Mouse (Mus musculus) neural tube, embryonic 15.5 days (tissue): Measurements from ENCODE around the gene Ninl. TPM values are rescaled to one million over a fixed set of nuclear protein-coding genes. Genes with fewer than 3 reads are reported as not detected.
"Not testable (repeated sequence)": the region's sequence is repeated elsewhere in the genome, so short reads cannot be mapped to it uniquely, and the experiment has no call there.

ENCODE experiments used
- ATAC-seq: fragments of 200-750 bp; cut with Nextera tagmentation; 2 replicates; pipeline ENCODE4 v1.8.0; 2017; ENCODE audit warnings: mild to moderate bottlenecking, moderate TSS enrichment, moderate library complexity; ENCODE audit not compliant: low FRiP score
- H3K27ac ChIP-seq: fragments of 300-500 bp; sonication (generic); replicated peaks from 2 replicates; pipeline ENCODE4 v1.5.1; 2015; ENCODE audit warnings: mild to moderate bottlenecking, inconsistent platforms
- H3K27me3 ChIP-seq: fragments of 300-500 bp; sonication (generic); replicated peaks from 2 replicates; pipeline ENCODE4 v1.6.1; 2015; ENCODE audit warnings: inconsistent platforms
- H3K36me3 ChIP-seq: fragments of 300-500 bp; sonication (generic); 2 replicates; pipeline ENCODE4 v1.6.1; 2015; ENCODE audit warnings: inconsistent platforms
- H3K4me1 ChIP-seq: fragments of 300-500 bp; sonication (generic); 2 replicates; pipeline ENCODE4 v1.6.1; 2015; ENCODE audit warnings: inconsistent platforms
- H3K4me2 ChIP-seq: fragments of 300-500 bp; sonication (generic); 2 replicates; pipeline ENCODE4 v1.6.1; 2015; ENCODE audit warnings: inconsistent platforms, mild to moderate bottlenecking, moderate library complexity
- H3K4me3 ChIP-seq: fragments of 300-500 bp; sonication (generic); replicated peaks from 2 replicates; pipeline ENCODE4 v1.5.1; 2015; ENCODE audit warnings: mild to moderate bottlenecking, inconsistent platforms
- H3K9ac ChIP-seq: fragments of 300-500 bp; sonication (generic); replicated peaks from 2 replicates; pipeline ENCODE4 v1.6.1; 2015; ENCODE audit warnings: mild to moderate bottlenecking, inconsistent platforms
- H3K9me3 ChIP-seq: fragments of 300-500 bp; sonication (generic); replicated peaks from 2 replicates; pipeline ENCODE4 v1.6.1; 2016; ENCODE audit warnings: inconsistent platforms
- WGBS: fragments of 180-500 bp; shearing (Covaris S2); methylation state at CpG from one replicate; pipeline ENCODE4 v1.1.7; 2015; ENCODE audit warnings: mixed read lengths; 5-methylcytosine and 5-hydroxymethylcytosine counted together
- polyA plus RNA-seq: library from polyadenylated mRNA; unstranded; fragments of >200 nt; fragmentation: Nextera tagmentation; extraction: Ambion mirVana; gene quantifications from 2 replicates; pipeline ENCODE4 v1.2.1, GENCODE M21; 2015

Gene Ninl
- polyA plus RNA-seq, 1 experiment from 2014 or later: 2.9 TPM

DNA sequence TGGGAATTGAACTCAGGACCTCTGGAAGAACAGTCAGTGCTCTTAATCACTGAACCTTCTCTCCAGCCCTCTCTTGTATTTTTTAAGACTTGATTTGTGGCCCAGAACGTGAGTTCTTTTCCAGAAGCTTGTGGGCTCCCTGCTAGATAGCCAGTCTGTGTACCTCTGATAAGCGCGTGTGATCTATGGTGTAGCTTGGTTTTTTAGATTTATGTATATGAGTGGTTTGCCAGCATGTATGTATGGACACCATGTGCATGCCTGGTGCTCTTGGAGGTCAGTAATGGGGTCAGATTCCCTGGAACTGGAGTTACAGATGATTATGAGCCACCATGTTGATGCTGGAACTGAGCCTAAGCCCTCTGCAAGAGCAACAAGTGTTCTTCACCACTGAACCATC, 118.6 kb downstream of the Ninl start:
- ATAC-seq: no peak

DNA sequence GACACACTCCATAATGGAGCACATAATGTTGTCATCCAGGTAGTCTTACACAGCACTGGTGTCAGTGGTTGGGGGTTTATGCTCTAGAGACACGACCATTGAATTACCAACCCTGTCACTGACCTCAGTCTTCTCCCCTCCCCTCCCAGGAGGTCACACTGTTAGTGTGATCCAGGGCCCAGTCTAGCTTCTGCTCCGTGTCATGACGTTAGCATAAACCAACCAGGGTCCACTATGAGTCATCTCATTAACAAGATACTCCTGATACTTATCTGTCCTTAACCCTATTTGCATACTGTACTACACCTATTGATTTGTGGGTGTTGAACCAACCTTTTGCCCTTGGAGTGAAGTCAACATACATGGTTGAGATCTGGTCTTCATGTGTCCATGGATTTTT, 120.5 kb downstream of the Ninl start:
- Histone ChIP-seq H3K9me3 (no peaks in the 10 kb centered on the region), H3K36me3 (peaks cover 6% of the 10 kb centered on the region; the same call in 1 of the 2 replicates), H3K27ac (no peak overlapping the region), H3K4me1 (no peaks in the 10 kb centered on the region), H3K9ac (no peak overlapping the region), H3K4me3 (no peak overlapping the region), H3K27me3 (no peaks in the 10 kb centered on the region), H3K4me2 (no peak overlapping the region)
- no peak for ATAC-seq
- 97% methylated on average over 3 of the region's 3 CpGs for WGBS

More for the DNA sequence above, 118.6 kb downstream of the Ninl start:
- Histone ChIP-seq H3K27ac (no peak overlapping the region), H3K36me3 (peaks cover 6% of the 10 kb centered on the region; the same call in 1 of the 2 replicates), H3K27me3 (no peaks in the 10 kb centered on the region), H3K4me2 (no peak overlapping the region), H3K4me3 (no peak overlapping the region), H3K9ac (no peak overlapping the region), H3K4me1 (no peaks in the 10 kb centered on the region), H3K9me3 (no peaks in the 10 kb centered on the region)
- WGBS: 91% methylated on average over 3 of the region's 3 CpGs

DNA sequence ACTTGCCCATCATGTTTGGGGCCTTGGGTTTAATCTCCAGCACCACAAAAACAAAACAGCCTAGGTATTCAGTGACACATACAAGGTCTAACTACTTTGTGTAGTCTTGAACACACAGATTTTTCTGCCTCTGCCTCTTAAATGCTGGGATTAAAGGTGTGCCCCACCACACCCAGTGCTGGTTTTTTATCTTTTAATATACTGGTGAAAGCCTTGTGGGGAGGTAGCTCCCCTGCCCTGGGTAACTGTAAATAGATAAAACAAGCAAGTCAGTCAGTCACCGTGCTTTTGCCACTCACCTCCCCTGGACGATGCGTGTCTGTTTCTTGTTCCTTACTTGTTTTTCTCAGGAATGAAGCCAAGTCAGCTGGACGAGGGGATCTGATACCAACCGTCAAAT, 123.4 kb downstream of the Ninl start:
- no peaks in the 10 kb centered on the region for H3K9me3 ChIP-seq
- no peak overlapping the region for H3K4me3 ChIP-seq
- H3K27ac ChIP-seq: no peak overlapping the region
- H3K4me2 ChIP-seq: no peak overlapping the region
- no peaks in the 10 kb centered on the region for H3K4me1 ChIP-seq
- H3K27me3 ChIP-seq: no peaks in the 10 kb centered on the region
- 92% methylated on average over 5 of the region's 5 CpGs for WGBS
- ATAC-seq: no peak
- H3K9ac ChIP-seq: no peak overlapping the region
- peaks cover 6% of the 10 kb centered on the region; the same call in 1 of the 2 replicates for H3K36me3 ChIP-seq

DNA sequence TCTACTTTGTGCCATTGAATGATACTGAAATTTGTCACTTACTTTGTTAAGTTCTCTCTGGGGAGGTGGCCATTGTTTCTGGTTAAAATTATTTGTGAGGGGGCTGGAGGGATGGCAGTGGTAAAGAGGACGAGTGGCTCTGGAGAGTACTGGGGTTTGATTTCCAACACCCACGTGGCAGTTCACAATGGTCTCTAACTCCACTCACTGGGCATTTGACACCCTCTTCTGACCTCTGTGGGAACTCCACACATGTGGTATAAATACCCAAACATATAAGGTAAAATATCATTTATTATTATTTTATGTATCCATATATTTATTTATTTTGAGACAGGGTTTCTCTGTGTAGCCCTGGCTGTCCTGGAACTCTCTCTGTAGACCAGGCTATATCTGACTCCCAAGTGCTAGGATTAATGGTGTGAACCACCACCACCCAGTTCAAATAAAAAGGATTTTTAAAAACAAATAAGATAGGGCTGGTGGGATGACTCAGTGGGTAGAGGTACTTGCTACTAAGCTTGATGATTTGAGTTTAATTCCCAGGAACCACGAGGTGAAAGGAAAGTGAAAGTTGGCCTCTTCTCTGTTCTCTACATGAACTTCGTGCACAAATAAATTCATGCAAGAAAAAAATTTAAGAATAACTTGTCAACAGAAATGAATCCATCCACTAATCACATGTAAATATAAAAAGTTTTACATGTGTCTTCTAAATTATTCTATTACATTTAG, 124.2 kb downstream of the Ninl start:
- ATAC-seq: no peak
- peaks cover 6% of the 10 kb centered on the region; the same call in 1 of the 2 replicates for H3K36me3 ChIP-seq
- H3K9me3 ChIP-seq: no peaks in the 10 kb centered on the region
- peaks cover 6% of the 10 kb centered on the region for H3K4me1 ChIP-seq
- 81% methylated on average over 4 of the region's 4 CpGs for WGBS
- H3K4me3 ChIP-seq: no peak overlapping the region
- no peak overlapping the region for H3K4me2 ChIP-seq
- H3K9ac ChIP-seq: no peak overlapping the region
- no peaks in the 10 kb centered on the region for H3K27me3 ChIP-seq
- no peak overlapping the region for H3K27ac ChIP-seq

DNA sequence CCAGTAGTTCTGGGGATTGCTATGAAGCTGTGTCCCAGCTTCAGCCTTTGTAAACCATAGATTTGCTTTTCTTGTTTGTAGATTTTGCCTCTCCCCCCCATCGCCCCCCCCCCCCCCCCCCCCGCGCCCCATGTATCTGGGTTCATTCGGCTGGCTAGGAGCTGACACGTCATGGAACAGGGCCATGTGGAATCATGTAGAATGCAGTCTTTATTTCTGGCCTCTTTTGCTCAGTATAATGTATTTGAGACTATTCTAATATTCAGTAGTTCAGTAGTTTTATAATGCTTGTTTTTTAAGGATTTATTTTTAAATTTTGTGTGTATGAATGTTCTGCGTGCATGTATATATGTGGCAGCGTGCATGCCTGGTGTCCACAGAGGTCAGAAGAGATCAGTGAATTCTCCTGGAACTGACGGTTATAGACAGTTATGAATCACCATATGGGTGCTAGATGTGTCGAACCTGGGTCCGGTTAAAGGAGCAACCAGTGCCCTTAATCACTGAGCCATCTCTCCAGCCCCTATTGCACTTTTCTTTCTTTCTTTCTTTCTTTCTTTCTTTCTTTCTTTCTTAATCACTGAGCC, 128.8 kb downstream of the Ninl start:
- Histone ChIP-seq H3K27ac (no peak overlapping the region), H3K4me3 (peak overlapping the region; percentile 89), H3K36me3 (no peaks in the 10 kb centered on the region), H3K4me2 (peak overlapping the region; percentile 62), H3K4me1 (peaks cover 10% of the 10 kb centered on the region), H3K9me3 (no peaks in the 10 kb centered on the region), H3K9ac (peak overlapping the region; percentile 55; the same call in 1 of the 2 replicates), H3K27me3 (no peaks in the 10 kb centered on the region)
- ATAC-seq: no peak
- 40% methylated on average over 8 of the region's 10 CpGs for WGBS

DNA sequence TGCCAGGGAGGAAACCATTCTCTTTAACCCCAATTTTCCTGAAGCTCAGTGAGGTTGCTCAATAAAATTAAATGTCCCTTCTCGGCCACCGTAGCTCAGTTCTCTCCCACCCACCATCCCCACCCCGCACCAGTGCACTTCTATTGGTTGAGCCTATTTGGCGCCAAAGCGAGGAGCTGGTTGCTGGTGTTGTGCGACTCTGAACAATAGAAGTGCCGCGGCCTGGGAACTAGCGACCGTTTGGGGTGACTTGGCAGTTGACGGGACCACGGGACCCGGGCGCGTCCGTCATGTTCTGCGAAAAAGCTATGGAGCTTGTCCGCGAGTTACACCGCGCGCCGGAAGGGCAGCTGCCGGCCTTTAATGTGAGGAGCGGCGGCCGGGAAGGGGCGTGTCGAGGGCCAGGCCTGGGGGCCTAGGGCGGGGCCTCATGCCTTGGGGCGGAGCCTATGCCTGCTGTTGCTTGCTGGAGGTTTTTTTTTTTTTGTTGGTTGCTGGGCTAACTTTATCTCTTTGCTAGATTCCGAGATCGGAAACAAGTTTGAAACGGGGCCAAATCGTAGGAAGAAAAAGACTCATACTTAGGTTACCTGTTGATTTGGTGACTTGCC, 129.6 kb downstream of the Ninl start:
- WGBS: under 1% methylated on average over 35 of the region's 35 CpGs
- Histone ChIP-seq H3K27ac (peak overlapping the region; percentile 86), H3K36me3 (no peaks in the 10 kb centered on the region), H3K4me2 (peak overlapping the region; percentile 62), H3K27me3 (no peaks in the 10 kb centered on the region), H3K4me1 (peaks cover 12% of the 10 kb centered on the region), H3K9ac (peak overlapping the region; percentile 55; the same call in 1 of the 2 replicates), H3K4me3 (peak overlapping the region; percentile 89), H3K9me3 (no peaks in the 10 kb centered on the region)
- peak; percentile 94 for ATAC-seq

DNA sequence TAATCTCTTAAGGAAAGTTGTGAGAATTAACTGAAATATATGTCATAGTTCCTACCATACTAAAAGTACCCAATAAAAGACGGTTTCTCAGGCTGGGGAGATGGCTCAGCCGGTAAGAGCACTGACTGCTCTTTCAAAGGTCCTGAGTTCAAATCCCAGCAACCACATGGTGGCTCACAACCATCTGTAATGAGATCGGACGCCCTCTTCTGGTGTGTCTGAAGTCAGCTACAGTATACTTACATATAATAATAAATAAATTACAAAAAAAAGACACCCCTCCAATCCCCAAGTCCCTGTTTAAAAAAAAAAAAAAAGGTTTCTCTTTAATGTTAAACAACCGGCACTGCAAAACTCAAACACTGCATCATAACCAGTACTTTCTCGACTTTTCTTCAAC, 130.3 kb downstream of the Ninl start:
- not testable (repeated sequence) for H3K9me3 ChIP-seq, ATAC-seq, H3K27me3 ChIP-seq, H3K36me3 ChIP-seq
- WGBS: 45% methylated on average over 6 of the region's 6 CpGs
- H3K4me2 ChIP-seq: peak overlapping the region; percentile 62
- peak overlapping the region; percentile 89 for H3K4me3 ChIP-seq
- H3K4me1 ChIP-seq: peaks cover 12% of the 10 kb centered on the region
- 0 out of 2 replicates have a peak overlapping the region, but pooled peaks have one; percentile 55 for H3K9ac ChIP-seq
- H3K27ac ChIP-seq: 0 out of 2 replicates have a peak overlapping the region, but pooled peaks have one; percentile 86

DNA sequence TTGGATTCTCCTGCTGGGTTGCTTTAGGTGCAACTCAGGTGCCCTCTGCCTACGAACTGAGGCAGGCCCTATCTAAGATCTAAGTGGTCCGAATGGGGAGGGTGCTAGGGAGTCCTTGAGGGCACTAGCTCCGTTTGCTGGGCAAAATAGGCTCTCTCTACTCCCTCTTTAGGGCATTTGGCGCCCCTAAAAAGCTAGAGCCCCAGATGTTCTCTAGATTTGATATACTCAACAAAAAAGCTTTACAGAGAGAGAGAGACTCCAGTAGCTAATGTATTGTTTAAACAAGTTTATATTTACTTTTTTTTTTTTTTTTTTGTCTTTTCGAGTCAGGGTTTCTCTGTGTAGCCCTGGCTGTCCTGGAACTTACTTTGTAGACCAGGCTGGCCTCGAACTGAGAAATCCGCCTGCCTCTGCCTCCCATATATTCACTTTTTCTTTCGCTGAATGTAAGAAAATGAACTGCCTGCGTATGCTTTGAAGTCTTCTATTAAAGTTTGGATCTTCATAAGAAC, 134.2 kb downstream of the Ninl start, which contains the start of gene Gins1:
TSS of gene Gins1 (plus strand) at position 465 of the 515 bp plus-strand sequence.
- Histone ChIP-seq H3K9ac (peak within 1 kb of the TSS; percentile 90), H3K27ac (peak within 1 kb of the TSS; percentile 91), H3K4me1 (peaks cover 24% of the 10 kb centered on the region), H3K9me3 (no peaks in the 10 kb centered on the region), H3K36me3 (0 out of 2 replicates have a peak, but pooled peaks cover 5% of the 10 kb centered on the region), H3K27me3 (no peaks in the 10 kb centered on the region), H3K4me3 (peak within 1 kb of the TSS; percentile 90), H3K4me2 (peak within 1 kb of the TSS; percentile 84)
- 40% methylated on average over 9 of the region's 9 CpGs for WGBS
- ATAC-seq: no peak

DNA sequence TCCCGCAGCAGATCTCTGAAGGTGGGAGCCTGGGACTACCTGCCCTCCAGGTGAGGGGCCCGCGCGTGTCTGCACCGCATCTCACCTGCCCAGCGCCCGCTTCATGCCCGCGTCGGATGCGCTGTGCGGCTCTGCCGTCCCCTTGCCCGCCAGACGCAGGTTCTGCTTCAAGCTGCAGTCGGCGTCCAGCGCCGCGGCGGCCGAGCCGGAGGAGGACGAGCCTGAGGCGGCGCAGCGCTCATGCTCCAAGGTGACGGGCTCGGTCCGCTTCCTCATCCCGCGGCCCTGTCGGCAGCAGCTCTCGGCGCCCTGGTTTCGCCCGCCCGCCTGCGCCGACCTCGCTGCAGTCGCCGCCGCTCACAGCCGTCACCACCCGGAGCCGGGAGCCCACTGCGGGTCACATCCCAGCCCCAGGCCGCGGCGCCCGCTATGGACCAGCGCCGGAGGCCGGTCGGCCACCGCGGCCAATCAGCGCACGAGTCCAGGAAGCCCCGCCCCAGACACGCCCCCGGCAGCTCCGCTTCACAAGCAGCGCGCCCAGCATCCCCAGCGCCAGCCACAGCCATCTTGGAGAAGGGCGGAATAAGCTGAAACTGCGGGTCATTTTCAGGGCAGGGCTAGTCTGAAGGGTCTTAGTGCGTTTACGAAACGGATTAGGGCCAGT, 134.8 kb downstream of the Ninl start, which contains the start of gene Abhd12:
TSS of gene Abhd12 (minus strand) at position 470 of the 664 bp plus-strand sequence.
- Histone ChIP-seq H3K4me2 (peak within 1 kb of the TSS; percentile 84), H3K9ac (peak within 1 kb of the TSS; percentile 90), H3K9me3 (no peaks in the 10 kb centered on the region), H3K4me3 (peak within 1 kb of the TSS; percentile 90), H3K27ac (peak within 1 kb of the TSS; percentile 91), H3K27me3 (no peaks in the 10 kb centered on the region), H3K36me3 (0 out of 2 replicates have a peak, but pooled peaks cover 5% of the 10 kb centered on the region), H3K4me1 (peaks cover 22% of the 10 kb centered on the region)
- peak; percentile 98 for ATAC-seq
- WGBS: under 1% methylated on average over 69 of the region's 72 CpGs

DNA sequence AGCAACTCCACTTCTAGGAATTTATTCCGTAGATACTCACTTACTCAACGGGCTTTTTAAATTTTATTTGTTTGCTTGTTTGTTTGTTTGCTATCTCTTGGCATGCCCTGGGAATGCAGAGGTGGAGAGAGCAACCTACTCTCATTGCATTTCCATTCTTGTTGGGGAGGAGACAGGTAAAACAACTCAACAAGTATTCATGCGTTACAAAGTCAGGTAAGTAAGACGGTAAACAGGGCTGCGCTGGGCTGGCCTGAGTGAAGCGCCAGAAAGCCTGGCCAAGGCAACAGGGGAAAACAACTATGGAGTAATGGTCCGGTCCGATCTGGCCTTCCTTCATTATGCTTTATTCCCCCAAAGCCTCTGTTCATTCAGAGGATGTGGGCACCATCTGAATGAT, 136.8 kb downstream of the Ninl start:
- H3K27me3 ChIP-seq: no peaks in the 10 kb centered on the region
- H3K9me3 ChIP-seq: no peaks in the 10 kb centered on the region
- peak overlapping the region; percentile 84 for H3K4me2 ChIP-seq
- H3K27ac ChIP-seq: no peak overlapping the region
- H3K4me3 ChIP-seq: 0 out of 2 replicates have a peak overlapping the region, but pooled peaks have one; percentile 8
- H3K36me3 ChIP-seq: 0 out of 2 replicates have a peak, but pooled peaks cover 5% of the 10 kb centered on the region
- peaks cover 24% of the 10 kb centered on the region for H3K4me1 ChIP-seq
- ATAC-seq: no peak
- 83% methylated on average over 8 of the region's 8 CpGs for whole genome bisulfite sequencing
- no peak overlapping the region for H3K9ac ChIP-seq

DNA sequence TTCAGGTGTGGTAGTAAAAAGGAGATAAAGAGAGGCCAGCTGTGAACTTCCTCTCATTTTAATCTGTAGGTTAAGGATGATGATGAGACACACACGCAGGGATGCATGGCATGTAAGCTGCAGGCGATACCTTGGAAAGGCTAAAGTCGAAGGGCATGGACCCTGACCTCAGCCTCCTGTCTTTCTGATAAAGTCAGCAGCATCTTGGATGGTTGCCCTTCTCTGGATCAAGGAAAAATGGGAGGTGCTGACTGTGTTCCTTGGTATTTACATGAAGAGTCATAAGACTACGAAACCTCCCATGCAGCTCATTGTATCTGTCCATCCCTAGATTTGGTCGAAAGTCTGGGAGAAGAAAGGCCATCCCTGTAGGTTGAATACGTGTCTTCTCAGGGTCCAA, 138.8 kb downstream of the Ninl start:
- Histone ChIP-seq H3K27me3 (no peaks in the 10 kb centered on the region), H3K27ac (no peak overlapping the region), H3K4me3 (no peak overlapping the region), H3K9me3 (no peaks in the 10 kb centered on the region), H3K36me3 (0 out of 2 replicates have a peak, but pooled peaks cover 5% of the 10 kb centered on the region), H3K4me1 (peaks cover 24% of the 10 kb centered on the region), H3K4me2 (no peak overlapping the region), H3K9ac (no peak overlapping the region)
- ATAC-seq: no peak
- WGBS: 91% methylated on average over 6 of the region's 6 CpGs
